Mouse (Mus musculus): Measurements from ENCODE around the gene Sgms2. TPM values are rescaled to one million over a fixed set of nuclear protein-coding genes. Genes with fewer than 3 reads are reported as not detected.
A peak's percentile ranks its signal among the peaks of the same experiment; 100 is the strongest.

The Sgms2 gene
- polyA plus RNA-seq, 1 experiment: 2.8 TPM

- 6% methylated on average over 6 of the region's 6 CpGs for WGBS
- DNase-seq: peak in 1 of 2 experiments; percentile 61
- no peak overlapping the region for H3K4me3 ChIP-seq (replicated peaks; ENCODE audit: insufficient read depth, low read depth, low read length)
- TF ChIP-seq POLR2A (IDR thresholded peaks at IDR 0.05; ENCODE audit: borderline replicate concordance, insufficient read depth, low read length) (no peak), CTCF (IDR thresholded peaks at IDR 0.05; ENCODE audit: borderline replicate concordance, insufficient read depth, low read depth, low read length) (peak; percentile 48; the same call in 1 of the 2 replicates)
- H3K4me1 ChIP-seq (ENCODE audit: control insufficient read depth, insufficient read depth, low read length): peaks cover 9% of the 10 kb centered on the region
- no peaks in the 10 kb centered on the region for H3K27me3 ChIP-seq (ENCODE audit: control insufficient read depth, insufficient read depth, low read length)
- H3K27ac ChIP-seq (ENCODE audit: insufficient read depth, low read length): no peak overlapping the region
Measured at GRCm38 (mm10) chr3:131299908-131300307, 191.3 kb downstream of the Sgms2 start.

- peak in 1 of 2 experiments; percentile 33 for DNase-seq
- Histone ChIP-seq H3K27ac (ENCODE audit: insufficient read depth, low read length) (no peak overlapping the region), H3K4me1 (ENCODE audit: control insufficient read depth, insufficient read depth, low read length) (peaks cover 9% of the 10 kb centered on the region), H3K4me3 (replicated peaks; ENCODE audit: insufficient read depth, low read depth, low read length) (no peak overlapping the region), H3K27me3 (ENCODE audit: control insufficient read depth, insufficient read depth, low read length) (no peaks in the 10 kb centered on the region)
- WGBS: 71% methylated on average over 9 of the region's 9 CpGs
- no peak for TF ChIP-seq CTCF (IDR thresholded peaks at IDR 0.05; ENCODE audit: borderline replicate concordance, insufficient read depth, low read depth, low read length)
- no peak for TF ChIP-seq POLR2A (IDR thresholded peaks at IDR 0.05; ENCODE audit: borderline replicate concordance, insufficient read depth, low read length)
Measured at GRCm38 (mm10) chr3:131299078-131299477, 192.1 kb downstream of the Sgms2 start.

- Histone ChIP-seq H3K27ac (ENCODE audit: insufficient read depth, low read length) (no peak overlapping the region), H3K27me3 (ENCODE audit: control insufficient read depth, insufficient read depth, low read length) (no peaks in the 10 kb centered on the region), H3K4me3 (replicated peaks; ENCODE audit: insufficient read depth, low read depth, low read length) (no peak overlapping the region), H3K4me1 (ENCODE audit: control insufficient read depth, insufficient read depth, low read length) (peaks cover 9% of the 10 kb centered on the region)
- WGBS: 91% methylated on average over 7 of the region's 7 CpGs
- no peak for TF ChIP-seq CTCF (IDR thresholded peaks at IDR 0.05; ENCODE audit: borderline replicate concordance, insufficient read depth, low read depth, low read length)
- no peak for DNase-seq
Measured at GRCm38 (mm10) chr3:131296893-131297292, 194.3 kb downstream of the Sgms2 start.

GRCm38 (mm10) chr3:131295513-131296200 is 195.6 kb downstream of the Sgms2 start:
- no peak for TF ChIP-seq CTCF (IDR thresholded peaks at IDR 0.05; ENCODE audit: borderline replicate concordance, insufficient read depth, low read depth, low read length)
- no peak for TF ChIP-seq POLR2A (IDR thresholded peaks at IDR 0.05; ENCODE audit: borderline replicate concordance, insufficient read depth, low read length)
- 75% methylated on average over 12 of the region's 12 CpGs for WGBS

GRCm38 (mm10) chr3:131294503-131294902 is 196.7 kb downstream of the Sgms2 start:
- Histone ChIP-seq H3K27ac (ENCODE audit: insufficient read depth, low read length) (no peak overlapping the region), H3K27me3 (ENCODE audit: control insufficient read depth, insufficient read depth, low read length) (no peaks in the 10 kb centered on the region), H3K4me3 (replicated peaks; ENCODE audit: insufficient read depth, low read depth, low read length) (no peak overlapping the region), H3K4me1 (ENCODE audit: control insufficient read depth, insufficient read depth, low read length) (peaks cover 6% of the 10 kb centered on the region; the same call in 1 of the 2 replicates)
- DNase-seq: no peak
- WGBS: 52% methylated on average over 3 of the region's 3 CpGs
- no peak for TF ChIP-seq CTCF (IDR thresholded peaks at IDR 0.05; ENCODE audit: borderline replicate concordance, insufficient read depth, low read depth, low read length)
- TF ChIP-seq POLR2A (IDR thresholded peaks at IDR 0.05; ENCODE audit: borderline replicate concordance, insufficient read depth, low read length): no peak

More at GRCm38 (mm10) chr3:131295513-131296200, 195.6 kb downstream of the Sgms2 start:
- no peak overlapping the region for H3K4me3 ChIP-seq (replicated peaks; ENCODE audit: insufficient read depth, low read depth, low read length)
- no peaks in the 10 kb centered on the region for H3K27me3 ChIP-seq (ENCODE audit: control insufficient read depth, insufficient read depth, low read length)
- peaks cover 6% of the 10 kb centered on the region; the same call in 1 of the 2 replicates for H3K4me1 ChIP-seq (ENCODE audit: control insufficient read depth, insufficient read depth, low read length)
- no peak overlapping the region for H3K27ac ChIP-seq (ENCODE audit: insufficient read depth, low read length)
- no peak for DNase-seq

GRCm38 (mm10) chr3:131292959-131293358 is 198.3 kb downstream of the Sgms2 start:
- no peak for TF ChIP-seq CTCF (IDR thresholded peaks at IDR 0.05; ENCODE audit: borderline replicate concordance, insufficient read depth, low read depth, low read length)
- H3K4me1 ChIP-seq (ENCODE audit: control insufficient read depth, insufficient read depth, low read length): no peaks in the 10 kb centered on the region; the same call in 1 of the 2 replicates
- no peak for DNase-seq
- no peak overlapping the region for H3K27ac ChIP-seq (ENCODE audit: insufficient read depth, low read length)
- H3K4me3 ChIP-seq (replicated peaks; ENCODE audit: insufficient read depth, low read depth, low read length): no peak overlapping the region
- no peaks in the 10 kb centered on the region for H3K27me3 ChIP-seq (ENCODE audit: control insufficient read depth, insufficient read depth, low read length)
- WGBS: 83% methylated on average over 3 of the region's 3 CpGs

- no peak for TF ChIP-seq POLR2A (IDR thresholded peaks at IDR 0.05; ENCODE audit: borderline replicate concordance, insufficient read depth, low read length)
- TF ChIP-seq CTCF (IDR thresholded peaks at IDR 0.05; ENCODE audit: borderline replicate concordance, insufficient read depth, low read depth, low read length): no peak
- Histone ChIP-seq H3K27me3 (ENCODE audit: control insufficient read depth, insufficient read depth, low read length) (no peaks in the 10 kb centered on the region), H3K4me3 (replicated peaks; ENCODE audit: insufficient read depth, low read depth, low read length) (no peak overlapping the region), H3K4me1 (ENCODE audit: control insufficient read depth, insufficient read depth, low read length) (no peaks in the 10 kb centered on the region; the same call in 1 of the 2 replicates), H3K27ac (ENCODE audit: insufficient read depth, low read length) (no peak overlapping the region)
- DNase-seq: no peak
- 94% methylated on average over 2 of the region's 2 CpGs for WGBS
Measured at GRCm38 (mm10) chr3:131292349-131292748, 198.9 kb downstream of the Sgms2 start.

GRCm38 (mm10) chr3:131291890-131292289 is 199.3 kb downstream of the Sgms2 start:
- TF ChIP-seq POLR2A (IDR thresholded peaks at IDR 0.05; ENCODE audit: borderline replicate concordance, insufficient read depth, low read length): no peak
- TF ChIP-seq CTCF (IDR thresholded peaks at IDR 0.05; ENCODE audit: borderline replicate concordance, insufficient read depth, low read depth, low read length): no peak
- H3K27ac ChIP-seq (ENCODE audit: insufficient read depth, low read length): no peak overlapping the region
- WGBS: 76% methylated on average over 4 of the region's 4 CpGs
- no peaks in the 10 kb centered on the region for H3K27me3 ChIP-seq (ENCODE audit: control insufficient read depth, insufficient read depth, low read length)
- DNase-seq: no peak
- no peaks in the 10 kb centered on the region; the same call in 1 of the 2 replicates for H3K4me1 ChIP-seq (ENCODE audit: control insufficient read depth, insufficient read depth, low read length)
- H3K4me3 ChIP-seq (replicated peaks; ENCODE audit: insufficient read depth, low read depth, low read length): no peak overlapping the region

Data from cerebellum, adult 2 months (tissue).